Mouse (Mus musculus) forebrain, embryonic 15.5 days (tissue): Measurements from ENCODE around the gene Kcnb1. TPM values are rescaled to one million over a fixed set of nuclear protein-coding genes. Genes with fewer than 3 reads are reported as not detected.

ENCODE experiments used
- ATAC-seq: fragments of 200-750 bp; cut with Nextera tagmentation; replicated peaks from 2 replicates; pipeline ENCODE4 v1.8.0; 2017; ENCODE audit warnings: mild to moderate bottlenecking, moderate TSS enrichment, moderate library complexity
- H3K27ac ChIP-seq: fragments of 300-500 bp; sonication (generic); replicated peaks from 2 replicates; pipeline ENCODE4 v1.5.1; 2015; ENCODE audit warnings: mild to moderate bottlenecking, inconsistent platforms
- H3K27me3 ChIP-seq: fragments of 300-500 bp; sonication (generic); 2 replicates; pipeline ENCODE4 v1.6.1; 2015; ENCODE audit warnings: inconsistent platforms
- H3K36me3 ChIP-seq: fragments of 300-500 bp; sonication (generic); 2 replicates; pipeline ENCODE4 v1.6.1; 2015; ENCODE audit warnings: mild to moderate bottlenecking, inconsistent platforms
- H3K4me1 ChIP-seq: fragments of 300-500 bp; sonication (generic); 2 replicates; pipeline ENCODE4 v1.6.1; 2015; ENCODE audit warnings: inconsistent platforms
- H3K4me2 ChIP-seq: fragments of 300-500 bp; sonication (generic); replicated peaks from 2 replicates; pipeline ENCODE4 v1.6.1; 2015; ENCODE audit warnings: mild to moderate bottlenecking, inconsistent platforms
- H3K4me3 ChIP-seq: fragments of 300-500 bp; sonication (generic); 2 replicates; pipeline ENCODE4 v1.5.1; 2015; ENCODE audit warnings: mild to moderate bottlenecking, inconsistent platforms
- H3K9ac ChIP-seq: fragments of 300-500 bp; sonication (generic); replicated peaks from 2 replicates; pipeline ENCODE4 v1.6.1; 2015; ENCODE audit warnings: mild to moderate bottlenecking, inconsistent platforms
- H3K9me3 ChIP-seq: fragments of 300-500 bp; sonication (generic); 2 replicates; pipeline ENCODE4 v1.6.1; 2016; ENCODE audit warnings: inconsistent platforms
- WGBS: fragments of 180-500 bp; shearing (Covaris S2); methylation state at CpG from one replicate; pipeline ENCODE4 v1.1.7; 2015; ENCODE audit warnings: mixed read lengths; 5-methylcytosine and 5-hydroxymethylcytosine counted together
- polyA plus RNA-seq: library from polyadenylated mRNA; unstranded; fragments of >200 nt; fragmentation: Nextera tagmentation; extraction: Ambion mirVana; gene quantifications from 2 replicates; pipeline ENCODE4 v1.2.1, GENCODE M21; 2015

Gene Kcnb1
- polyA plus RNA-seq, 1 experiment from 2014 or later: 2.4 TPM

- Histone ChIP-seq H3K9ac (peak overlapping the region; percentile 54), H3K4me1 (peaks cover 15% of the 10 kb centered on the region), H3K27me3 (no peaks in the 10 kb centered on the region), H3K4me2 (peak overlapping the region; percentile 54), H3K27ac (peak overlapping the region; percentile 89), H3K9me3 (no peaks in the 10 kb centered on the region), H3K4me3 (peak overlapping the region; percentile 51), H3K36me3 (peaks cover 10% of the 10 kb centered on the region; the same call in 1 of the 2 replicates)
- peak; percentile 30; the same call in 1 of the 2 replicates for ATAC-seq
- WGBS: 25% methylated on average over 12 of the region's 12 CpGs
These were observed 118.7 kb downstream of the Kcnb1 start for GRCm38 (mm10) chr2:167071266-167071640.

GRCm38 (mm10) chr2:167070341-167070740 is 119.6 kb downstream of the Kcnb1 start:
- no peak overlapping the region for H3K27ac ChIP-seq
- no peaks in the 10 kb centered on the region for H3K27me3 ChIP-seq
- H3K4me1 ChIP-seq: peaks cover 21% of the 10 kb centered on the region
- no peaks in the 10 kb centered on the region for H3K9me3 ChIP-seq
- H3K4me2 ChIP-seq: no peak overlapping the region
- no peak for ATAC-seq
- H3K36me3 ChIP-seq: peaks cover 19% of the 10 kb centered on the region
- H3K9ac ChIP-seq: no peak overlapping the region
- 53% methylated on average over 6 of the region's 6 CpGs for WGBS
- H3K4me3 ChIP-seq: no peak overlapping the region

- no peak overlapping the region for H3K4me3 ChIP-seq
- WGBS: 54% methylated on average over 6 of the region's 6 CpGs
- H3K9ac ChIP-seq: no peak overlapping the region
- H3K9me3 ChIP-seq: no peaks in the 10 kb centered on the region
- ATAC-seq: no peak
- peaks cover 26% of the 10 kb centered on the region for H3K36me3 ChIP-seq
- H3K27me3 ChIP-seq: no peaks in the 10 kb centered on the region
- H3K4me1 ChIP-seq: peaks cover 30% of the 10 kb centered on the region
- H3K27ac ChIP-seq: peak overlapping the region; percentile 8; the same call in 1 of the 2 replicates
- no peak overlapping the region for H3K4me2 ChIP-seq
These were observed 122.4 kb downstream of the Kcnb1 start for GRCm38 (mm10) chr2:167067575-167067974.

- Histone ChIP-seq H3K4me2 (no peak overlapping the region), H3K9ac (no peak overlapping the region), H3K36me3 (peaks cover 26% of the 10 kb centered on the region), H3K27ac (no peak overlapping the region), H3K4me1 (peaks cover 28% of the 10 kb centered on the region), H3K4me3 (no peak overlapping the region), H3K27me3 (no peaks in the 10 kb centered on the region), H3K9me3 (no peaks in the 10 kb centered on the region)
- no peak for ATAC-seq
- 32% methylated on average over 6 of the region's 6 CpGs for WGBS
These were observed 123.1 kb downstream of the Kcnb1 start for GRCm38 (mm10) chr2:167066528-167067516.

GRCm38 (mm10) chr2:167066031-167066430 is 123.9 kb downstream of the Kcnb1 start:
- 58% methylated on average over 1 of the region's 1 CpGs for WGBS
- Histone ChIP-seq H3K4me3 (no peak overlapping the region), H3K27me3 (no peaks in the 10 kb centered on the region), H3K9ac (no peak overlapping the region), H3K9me3 (no peaks in the 10 kb centered on the region), H3K4me1 (peaks cover 32% of the 10 kb centered on the region), H3K27ac (no peak overlapping the region), H3K36me3 (peaks cover 26% of the 10 kb centered on the region), H3K4me2 (no peak overlapping the region)
- no peak for ATAC-seq

GRCm38 (mm10) chr2:167064601-167065295 is 125.2 kb downstream of the Kcnb1 start:
- no peak for ATAC-seq
- H3K27me3 ChIP-seq: no peaks in the 10 kb centered on the region
- peak overlapping the region; percentile 50 for H3K9ac ChIP-seq
- peak overlapping the region; percentile 90 for H3K4me3 ChIP-seq
- 24% methylated on average over 9 of the region's 9 CpGs for WGBS
- peaks cover 31% of the 10 kb centered on the region for H3K4me1 ChIP-seq
- H3K36me3 ChIP-seq: peaks cover 26% of the 10 kb centered on the region
- no peaks in the 10 kb centered on the region for H3K9me3 ChIP-seq
- H3K4me2 ChIP-seq: peak overlapping the region; percentile 72
- peak overlapping the region; percentile 9 for H3K27ac ChIP-seq

- H3K27me3 ChIP-seq: no peaks in the 10 kb centered on the region
- H3K9me3 ChIP-seq: no peaks in the 10 kb centered on the region
- no peak for ATAC-seq
- under 1% methylated on average over 7 of the region's 7 CpGs for WGBS
- peaks cover 26% of the 10 kb centered on the region for H3K36me3 ChIP-seq
- H3K4me1 ChIP-seq: peaks cover 31% of the 10 kb centered on the region
- H3K27ac ChIP-seq: peak overlapping the region; percentile 93
- peak overlapping the region; percentile 96 for H3K9ac ChIP-seq
- peak overlapping the region; percentile 72 for H3K4me2 ChIP-seq
- H3K4me3 ChIP-seq: peak overlapping the region; percentile 90
These were observed 126.0 kb downstream of the Kcnb1 start for GRCm38 (mm10) chr2:167063906-167064496.

- Histone ChIP-seq H3K9ac (peak within 1 kb of the TSS; percentile 96), H3K36me3 (peaks cover 30% of the 10 kb centered on the region), H3K4me3 (peak within 1 kb of the TSS; percentile 90), H3K4me2 (peak within 1 kb of the TSS; percentile 72), H3K27me3 (no peaks in the 10 kb centered on the region), H3K4me1 (peaks cover 31% of the 10 kb centered on the region), H3K9me3 (no peaks in the 10 kb centered on the region), H3K27ac (peak within 1 kb of the TSS; percentile 93)
- under 1% methylated on average over 44 of the region's 57 CpGs for WGBS
- ATAC-seq: peak; percentile 96
These were observed 126.7 kb downstream of the Kcnb1 start, which contains the start of gene Znfx1 for GRCm38 (mm10) chr2:167062965-167063880. Gene Znfx1 (minus strand): TSS chr2:167063015.

GRCm38 (mm10) chr2:167062497-167062911 is 127.5 kb downstream of the Kcnb1 start:
- H3K4me2 ChIP-seq: peak overlapping the region; percentile 72
- no peaks in the 10 kb centered on the region for H3K27me3 ChIP-seq
- 0% methylated on average over 39 of the region's 60 CpGs for WGBS
- ATAC-seq: peak; percentile 87
- H3K9ac ChIP-seq: peak overlapping the region; percentile 96
- H3K4me3 ChIP-seq: peak overlapping the region; percentile 90
- H3K27ac ChIP-seq: peak overlapping the region; percentile 93
- H3K4me1 ChIP-seq: peaks cover 31% of the 10 kb centered on the region
- H3K36me3 ChIP-seq: peaks cover 38% of the 10 kb centered on the region
- no peaks in the 10 kb centered on the region for H3K9me3 ChIP-seq

GRCm38 (mm10) chr2:167061381-167062034 is 128.4 kb downstream of the Kcnb1 start:
- Histone ChIP-seq H3K4me2 (peak overlapping the region; percentile 72), H3K4me1 (peaks cover 31% of the 10 kb centered on the region), H3K27me3 (no peaks in the 10 kb centered on the region), H3K9ac (peak overlapping the region; percentile 96), H3K9me3 (no peaks in the 10 kb centered on the region), H3K4me3 (peak overlapping the region; percentile 90), H3K36me3 (peaks cover 40% of the 10 kb centered on the region), H3K27ac (no peak overlapping the region)
- ATAC-seq: 0 out of 2 replicates have a peak, but pooled peaks have one; percentile 5
- 21% methylated on average over 11 of the region's 11 CpGs for WGBS
